Mouse (Mus musculus): Measurements from ENCODE around the gene Stac2. TPM values are rescaled to one million over a fixed set of nuclear protein-coding genes. Genes with fewer than 3 reads are reported as not detected.

Gene Stac2
- total RNA-seq (2014; fragmentation: Nextera tagmentation): not detected in 2 replicates
- not detected in 2 replicates for total RNA-seq (2017)

- ATAC-seq (replicated peaks; ENCODE audit: poor library complexity, severe bottlenecking): peak; percentile 38; the same call in 1 of the 2 replicates
These were observed at the start of gene Stac2 for GRCm38 (mm10) chr11:98052989-98053834. Gene Stac2, minus strand, starts transcription at chr11:98053462.

GRCm38 (mm10) chr11:98101332-98101731 is 48.1 kb upstream of the Stac2 start:
- ATAC-seq (replicated peaks; ENCODE audit: poor library complexity, severe bottlenecking): no peak

- ATAC-seq (replicated peaks; ENCODE audit: poor library complexity, severe bottlenecking): no peak
These were observed 37.3 kb upstream of the Stac2 start for GRCm38 (mm10) chr11:98090583-98090982.

GRCm38 (mm10) chr11:98088224-98088623 is 35.0 kb upstream of the Stac2 start:
- no peak for ATAC-seq (replicated peaks; ENCODE audit: poor library complexity, severe bottlenecking)

- ATAC-seq (replicated peaks; ENCODE audit: poor library complexity, severe bottlenecking): no peak
These were observed 33.3 kb upstream of the Stac2 start for GRCm38 (mm10) chr11:98086574-98086973.

- no peak for ATAC-seq (replicated peaks; ENCODE audit: poor library complexity, severe bottlenecking)
These were observed 32.9 kb upstream of the Stac2 start for GRCm38 (mm10) chr11:98086141-98086540.

GRCm38 (mm10) chr11:98082745-98083144 is 29.5 kb upstream of the Stac2 start:
- ATAC-seq (replicated peaks; ENCODE audit: poor library complexity, severe bottlenecking): no peak

GRCm38 (mm10) chr11:98080450-98080849 is 27.2 kb upstream of the Stac2 start:
- ATAC-seq (replicated peaks; ENCODE audit: poor library complexity, severe bottlenecking): no peak

- ATAC-seq (replicated peaks; ENCODE audit: poor library complexity, severe bottlenecking): no peak
These were observed 23.8 kb upstream of the Stac2 start for GRCm38 (mm10) chr11:98077086-98077485.

GRCm38 (mm10) chr11:98075195-98075808 is 22.0 kb upstream of the Stac2 start:
- ATAC-seq (replicated peaks; ENCODE audit: poor library complexity, severe bottlenecking): peak; percentile 74

- ATAC-seq (replicated peaks; ENCODE audit: poor library complexity, severe bottlenecking): no peak
These were observed 20.2 kb upstream of the Stac2 start for GRCm38 (mm10) chr11:98073442-98073841.

GRCm38 (mm10) chr11:98067255-98067654 is 14.0 kb upstream of the Stac2 start:
- ATAC-seq (replicated peaks; ENCODE audit: poor library complexity, severe bottlenecking): no peak

GRCm38 (mm10) chr11:98066201-98066600 is 12.9 kb upstream of the Stac2 start:
- ATAC-seq (replicated peaks; ENCODE audit: poor library complexity, severe bottlenecking): no peak

- ATAC-seq (replicated peaks; ENCODE audit: poor library complexity, severe bottlenecking): no peak
These were observed 8.8 kb upstream of the Stac2 start for GRCm38 (mm10) chr11:98061904-98062562.

GRCm38 (mm10) chr11:98061441-98061840 is 8.2 kb upstream of the Stac2 start:
- ATAC-seq (replicated peaks; ENCODE audit: poor library complexity, severe bottlenecking): no peak

- ATAC-seq (replicated peaks; ENCODE audit: poor library complexity, severe bottlenecking): no peak
These were observed 6.9 kb upstream of the Stac2 start for GRCm38 (mm10) chr11:98060104-98060692.

GRCm38 (mm10) chr11:98059662-98060061 is 6.4 kb upstream of the Stac2 start:
- ATAC-seq (replicated peaks; ENCODE audit: poor library complexity, severe bottlenecking): no peak

GRCm38 (mm10) chr11:98057998-98058397 is 4.7 kb upstream of the Stac2 start:
- peak; percentile 50; the same call in 1 of the 2 replicates for ATAC-seq (replicated peaks; ENCODE audit: poor library complexity, severe bottlenecking)

- ATAC-seq (replicated peaks; ENCODE audit: poor library complexity, severe bottlenecking): no peak
These were observed 4.2 kb upstream of the Stac2 start for GRCm38 (mm10) chr11:98057466-98057865.

GRCm38 (mm10) chr11:98052129-98052988 is 903 bp downstream of the Stac2 start:
- no peak for ATAC-seq (replicated peaks; ENCODE audit: poor library complexity, severe bottlenecking)

All from granulocyte monocyte progenitor cell, adult 5-6 weeks (primary cell).